ENCODE assay signal across 8 mouse cellular contexts in genomic region chr7:19629361-19629734, GRCm38 (mm10). TPM values are rescaled to one million over a fixed set of nuclear protein-coding genes. Genes with fewer than 3 reads are reported as not detected.
DNase-seq lines count a peak whose midpoint lies in the region; ATAC-seq and TF ChIP-seq lines count a peak whose summit lies in the region.

Gene Relb, minus strand, starts transcription at chr7:19629438.

- peak within 1 kb of the TSS; percentile 58; the same call in 1 of the 2 replicates for H3K9ac ChIP-seq in forebrain, embryonic 12.5 days
- H3K9ac ChIP-seq in heart, embryonic 16.5 days (ENCODE audit: low read length), result peak within 1 kb of the TSS; percentile 79
- H3K9ac ChIP-seq in liver, embryonic 14.5 days (replicated peaks), result peak within 1 kb of the TSS; percentile 55
- H3K9ac ChIP-seq in stomach, embryonic 15.5 days, result peak within 1 kb of the TSS; percentile 43; the same call in 1 of the 2 replicates

- H3K9me3 ChIP-seq in E14TG2a.4 (ENCODE audit: low read length), result no peaks in the 10 kb centered on the region
- no peaks in the 10 kb centered on the region for H3K9me3 ChIP-seq in forebrain, embryonic 12.5 days
- H3K9me3 ChIP-seq in heart, embryonic 16.5 days (replicated peaks; ENCODE audit: control insufficient read depth, low read length), result no peaks in the 10 kb centered on the region
- H3K9me3 ChIP-seq in liver, embryonic 14.5 days (ENCODE audit: control insufficient read depth, low read length), result no peaks in the 10 kb centered on the region
- H3K9me3 ChIP-seq in stomach, embryonic 15.5 days, result no peaks in the 10 kb centered on the region

- TF ChIP-seq CTCF in E14TG2a.4 (conservative IDR thresholded peaks at IDR 0.05; ENCODE audit: low read length), result no peak
- no peak for TF ChIP-seq CTCF in liver, embryonic 14.5 days (IDR thresholded peaks at IDR 0.05; ENCODE audit: low read depth)

- H3K4me3 ChIP-seq in E14TG2a.4 (replicated peaks; ENCODE audit: low read length), result peak within 1 kb of the TSS; percentile 100
- peak within 1 kb of the TSS; percentile 72 for H3K4me3 ChIP-seq in forebrain, embryonic 12.5 days (replicated peaks)
- peak within 1 kb of the TSS; percentile 81 for H3K4me3 ChIP-seq in heart, embryonic 16.5 days (ENCODE audit: low read length)
- H3K4me3 ChIP-seq in liver, embryonic 14.5 days (ENCODE audit: insufficient read depth in 1 of 2, low read depth in 2 of 2, low read length in 2 of 2), result peak within 1 kb of the TSS; percentile 70 to 84
- H3K4me3 ChIP-seq in stomach, embryonic 15.5 days (replicated peaks), result peak within 1 kb of the TSS; percentile 89

- peak; percentile 83 for DNase-seq in c-Kit-positive CD71-positive TER-119-negative erythroid progenitor cells, embryonic 14.5 days (ENCODE audit: low read depth)
- peak; percentile 92 to 97 for DNase-seq in kidney, postnatal 36 days
- DNase-seq in liver, embryonic 14.5 days (ENCODE audit: low read depth in 3 of 3, low spot score in 3 of 3), result peak; percentile 67 to 82 (median 72)
- peak; percentile 91 for DNase-seq in neural tube, embryonic 10.5 days (ENCODE audit: extremely low spot score, low spot score)

- WGBS in forebrain, embryonic 12.5 days, result 1% methylated on average over 26 of the region's 41 CpGs
- WGBS in heart, embryonic 16.5 days, result 1% methylated on average over 37 of the region's 41 CpGs
- WGBS in liver, embryonic 14.5 days (ENCODE audit: insufficient replicate concordance), result 2% methylated on average over 38 of the region's 41 CpGs
- 1% methylated on average over 41 of the region's 41 CpGs for WGBS in stomach, embryonic 15.5 days

- peaks cover 57% of the 10 kb centered on the region for H3K4me1 ChIP-seq in E14TG2a.4 (replicated peaks; ENCODE audit: low read depth, low read length)
- H3K4me1 ChIP-seq in forebrain, embryonic 12.5 days, result peaks cover 11% of the 10 kb centered on the region; the same call in 1 of the 2 replicates
- peaks cover 4% of the 10 kb centered on the region; the same call in 1 of the 2 replicates for H3K4me1 ChIP-seq in heart, embryonic 16.5 days (ENCODE audit: control insufficient read depth, insufficient read depth, low read length)
- peaks cover 20 to 25% of the 10 kb centered on the region in 2 experiments for H3K4me1 ChIP-seq in liver, embryonic 14.5 days (replicated peaks; ENCODE audit: control insufficient read depth in 2 of 2, insufficient read depth in 2 of 2, low read length in 1 of 2)
- peaks cover 4% of the 10 kb centered on the region; the same call in 1 of the 2 replicates for H3K4me1 ChIP-seq in stomach, embryonic 15.5 days

- ATAC-seq in forebrain, embryonic 12.5 days (ENCODE audit: low FRiP score), result peak; percentile 78
- peak; percentile 73 for ATAC-seq in heart, embryonic 16.5 days (replicated peaks; ENCODE audit: extremely low read depth, insufficient read depth, low FRiP score)
- peak; percentile 48 for ATAC-seq in liver, embryonic 14.5 days (ENCODE audit: insufficient read depth)
- peak; percentile 50; the same call in 1 of the 2 replicates for ATAC-seq in stomach, embryonic 15.5 days (ENCODE audit: insufficient read depth, low FRiP score, low read depth)

- H3K27me3 ChIP-seq in E14TG2a.4 (ENCODE audit: insufficient read depth, low read length), result no peaks in the 10 kb centered on the region
- H3K27me3 ChIP-seq in forebrain, embryonic 12.5 days, result no peaks in the 10 kb centered on the region
- no peaks in the 10 kb centered on the region for H3K27me3 ChIP-seq in heart, embryonic 16.5 days (ENCODE audit: control insufficient read depth, insufficient read depth, low read length)
- no peaks in the 10 kb centered on the region for H3K27me3 ChIP-seq in liver, embryonic 14.5 days (ENCODE audit: control insufficient read depth, insufficient read depth, low read length)
- H3K27me3 ChIP-seq in stomach, embryonic 15.5 days (replicated peaks), result no peaks in the 10 kb centered on the region

- TF ChIP-seq EP300 in liver, embryonic 14.5 days (IDR thresholded peaks at IDR 0.05; ENCODE audit: low read depth), result no peak

- H3K36me3 ChIP-seq in E14TG2a.4 (ENCODE audit: insufficient read depth, low read length), result peaks cover 27% of the 10 kb centered on the region
- peaks cover 26% of the 10 kb centered on the region for H3K36me3 ChIP-seq in forebrain, embryonic 12.5 days (replicated peaks)
- H3K36me3 ChIP-seq in heart, embryonic 16.5 days (ENCODE audit: control insufficient read depth, insufficient read depth), result peaks cover 16% of the 10 kb centered on the region
- peaks cover 12% of the 10 kb centered on the region for H3K36me3 ChIP-seq in liver, embryonic 14.5 days (replicated peaks; ENCODE audit: control insufficient read depth, insufficient read depth, low read depth)
- H3K36me3 ChIP-seq in stomach, embryonic 15.5 days, result peaks cover 22% of the 10 kb centered on the region

- H3K27ac ChIP-seq in forebrain, embryonic 12.5 days, result peak within 1 kb of the TSS; percentile 78
- peak within 1 kb of the TSS; percentile 89 for H3K27ac ChIP-seq in heart, embryonic 16.5 days (ENCODE audit: low read length)
- H3K27ac ChIP-seq in liver, embryonic 14.5 days, result peak within 1 kb of the TSS; percentile 73
- H3K27ac ChIP-seq in stomach, embryonic 15.5 days, result peak within 1 kb of the TSS; percentile 92

- peak within 1 kb of the TSS; percentile 95 for H3K4me2 ChIP-seq in forebrain, embryonic 12.5 days
- H3K4me2 ChIP-seq in heart, embryonic 16.5 days (ENCODE audit: low read depth, low read length), result peak within 1 kb of the TSS; percentile 96
- peak within 1 kb of the TSS; percentile 100 for H3K4me2 ChIP-seq in liver, embryonic 14.5 days (ENCODE audit: low read depth)
- peak within 1 kb of the TSS; percentile 95 for H3K4me2 ChIP-seq in stomach, embryonic 15.5 days

RNA-seq across cellular contexts. Expression of gene Relb, which starts in this region (rescaled TPM):
- polyA plus RNA-seq in forebrain, embryonic 12.5 days (2016; fragmentation: Nextera tagmentation; extraction: Ambion mirVana), result 3.3 and 3.6 TPM in 2 replicates
- polyA plus RNA-seq in heart, embryonic 16.5 days (2015; fragmentation: Nextera tagmentation; extraction: Ambion mirVana), result 8.3 and 12.4 TPM in 2 replicates
- polyA plus RNA-seq in liver, embryonic 14.5 days (2012; rRNA removed), result 1.0 and 1.1 TPM in 2 replicates
- 0.89 and 1.2 TPM in 2 replicates for polyA plus RNA-seq in liver, embryonic 14.5 days (2014; fragmentation: Nextera tagmentation; extraction: Ambion mirVana)
- polyA plus RNA-seq in stomach, embryonic 15.5 days (2015; fragmentation: Nextera tagmentation; extraction: Ambion mirVana), result 9.0 and 10.1 TPM in 2 replicates

Comparison
In these comparisons a context has a peak if more than half of its experiments do, and no peak if none do; other contexts are left out.
1. Peak in every context shown above with its lines: DNase-seq, ATAC-seq, H3K4me3 ChIP-seq and H3K27ac ChIP-seq.